Mouse (Mus musculus) Patski (cell line): Measurements from ENCODE around the gene Nek8. TPM values are rescaled to one million over a fixed set of nuclear protein-coding genes. Genes with fewer than 3 reads are reported as not detected.

Experiments used
- ATAC-seq: fragments of 100-300 bp; one replicate; pipeline ENCODE4 v1.8.0; 2021
- CTCF ChIA-PET: fragments of 350-600 bp; sonication (Branson Sonifier 250); formaldehyde crosslinking; loops from one replicate; lab custom pipeline; 2022; ENCODE audit warnings: inconsistent platforms; lab: Charles Lee
- POLR2A ChIA-PET: fragments of 350-600 bp; sonication (Branson Sonifier 250); formaldehyde crosslinking; loops from one replicate; lab custom pipeline; 2022; ENCODE audit warnings: antibody characterized with exemption, inconsistent platforms; lab: Charles Lee
- DNase-seq: peaks from one replicate; pipeline ENCODE4 v3.0.0-alpha.2; 2011; ENCODE audit warnings: low read depth, low spot score
- H3K27me3 ChIP-seq: fragments of 371-371 bp; one replicate; pipeline ENCODE4 v1.5.1; 2021
- CTCF ChIP-seq: fragments of 100-300 bp; IDR thresholded peaks from one replicate; pipeline ENCODE4 v1.5.1; 2021
- in situ Hi-C: fragments of 300-500 bp; cut with MboI; formaldehyde crosslinking; loops from 3 replicates; pipeline ENCODE4 v1.11.1; 2018; ENCODE audit warnings: low pct_unique_long_range_greater_than_20kb, mixed read lengths
- polyA plus RNA-seq: library from polyadenylated mRNA; unstranded; gene quantifications from one replicate; pipeline ENCODE4 v1.2.3, GENCODE M21; 2021

Nek8 gene
- polyA plus RNA-seq, 1 experiment from 2014 or later = 19.6 TPM

DNA sequence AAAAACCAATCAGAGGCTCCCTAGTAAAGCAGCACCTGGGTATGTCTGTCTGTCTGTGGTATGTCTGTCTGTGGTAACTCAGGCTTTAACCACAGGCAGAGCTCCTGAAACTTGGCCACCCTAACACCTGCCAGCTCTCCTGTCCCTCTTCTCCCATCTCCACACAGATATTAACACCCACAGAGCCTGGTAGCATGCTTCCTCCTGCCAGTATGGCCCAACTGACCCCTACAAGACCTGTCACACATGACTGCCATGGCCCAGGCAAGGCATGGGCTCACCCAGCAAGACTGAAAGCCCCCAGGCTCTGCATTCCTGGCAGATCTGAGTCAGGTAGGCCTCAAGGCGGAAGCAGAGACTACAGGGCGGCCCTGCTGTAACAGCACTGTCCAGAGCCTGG lies 13.4 kb downstream of the Nek8 start:
- CTCF ChIA-PET = interaction anchor here (2.0 kb wide), 1 partner anchor 13 kb away, joined by 9 read pairs; the partner anchor contains the start of genes Nek8 and Tlcd1
- POLR2A ChIA-PET = interaction anchor here (0.7 to 4.8 kb wide), 5 partner anchors 8 to 118 kb away, joined by 3 to 50 read pairs (median 3); partner anchors contain the start of genes Nek8 and Tlcd1
- ATAC-seq (no peak), DNase-seq (no peak)
- H3K27me3 ChIP-seq = no peaks in the 10 kb centered on the region
- no peak for TF ChIP-seq CTCF
- in situ Hi-C loops = no loop called here

DNA sequence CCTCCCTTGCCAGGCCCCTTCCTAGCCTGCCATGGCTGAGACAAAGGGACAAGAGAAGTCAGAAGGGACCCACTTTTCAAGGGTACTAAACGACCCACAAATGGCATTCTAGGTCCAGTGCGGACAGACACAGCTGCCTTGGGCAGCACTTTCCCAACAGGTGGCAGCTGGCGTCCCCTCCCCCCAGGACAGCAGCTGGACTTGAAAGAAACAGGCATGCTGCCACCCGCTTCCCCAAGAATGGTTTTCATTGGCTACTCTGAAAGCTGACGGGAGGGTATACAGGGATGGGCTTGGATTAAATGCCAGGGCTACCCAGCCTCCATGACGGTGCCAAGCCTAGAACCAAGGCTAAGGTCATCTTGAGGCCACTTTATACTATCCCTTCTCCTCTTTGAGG lies 14.0 kb downstream of the Nek8 start:
- ATAC-seq (no peak), DNase-seq (no peak)
- no peaks in the 10 kb centered on the region for H3K27me3 ChIP-seq
- no peak for TF ChIP-seq CTCF
- ChIA-PET CTCF (no interaction called here), POLR2A (interaction anchor here (4.8 kb wide), 1 partner anchor 13 kb away, joined by 50 read pairs; the partner anchor contains the start of genes Nek8 and Tlcd1)
- in situ Hi-C loops = no loop called here

DNA sequence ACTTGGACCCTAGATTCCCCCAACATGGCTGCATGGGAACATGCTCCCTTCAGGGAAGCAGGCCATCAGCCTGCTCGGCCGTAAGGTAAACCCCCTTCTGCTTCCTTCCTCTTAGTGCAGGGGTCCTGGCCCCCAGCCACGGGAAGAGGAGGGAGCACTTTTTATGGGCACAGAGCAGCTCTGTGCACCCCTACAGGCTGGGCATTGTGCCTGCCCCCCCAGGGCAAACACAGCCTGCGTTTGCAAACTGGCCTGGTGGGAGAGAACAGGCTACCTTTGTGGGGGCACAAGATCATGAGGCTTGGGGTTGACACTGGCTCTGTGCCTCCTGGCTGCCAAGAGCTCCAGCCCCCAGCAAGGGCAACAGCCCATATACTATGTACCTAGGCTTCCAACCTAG lies 14.5 kb downstream of the Nek8 start:
- TF ChIP-seq CTCF = no peak
- CTCF ChIA-PET = interaction anchor here (1.1 kb wide), 1 partner anchor 16 kb away, joined by 3 read pairs; no protein-coding TSS in a partner anchor
- no peaks in the 10 kb centered on the region for H3K27me3 ChIP-seq
- in situ Hi-C loops = no loop called here
- DNase-seq = no peak
- no peak for ATAC-seq
- POLR2A ChIA-PET = interaction anchor here (0.7 to 4.8 kb wide), 2 partner anchors 14 to 104 kb away, joined by 3 to 50 read pairs; partner anchors contain the start of genes Nek8 and Tlcd1

DNA sequence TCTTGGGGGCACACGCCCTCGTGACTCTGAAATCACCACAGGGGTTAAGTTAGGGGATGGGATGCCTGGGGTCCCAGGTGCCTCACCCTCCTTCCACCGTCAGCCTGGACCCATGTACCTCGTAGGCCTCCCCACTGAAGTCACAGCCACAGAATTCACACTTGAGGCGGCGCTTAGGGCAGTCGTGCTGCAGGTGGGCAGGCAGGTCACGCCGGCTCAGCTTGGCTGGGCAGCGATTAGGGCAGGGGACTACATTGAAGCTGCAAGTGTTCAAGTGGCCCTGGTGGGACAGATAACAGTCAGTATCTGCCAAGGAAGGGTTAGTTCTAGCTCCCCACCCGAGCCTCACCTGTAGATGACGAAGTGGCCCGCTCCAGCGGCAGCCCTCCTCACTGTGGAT lies 15.3 kb downstream of the Nek8 start:
- no peak for ATAC-seq
- no peaks in the 10 kb centered on the region for H3K27me3 ChIP-seq
- POLR2A ChIA-PET = interaction anchor here (0.7 kb wide), 1 partner anchor 103 kb away, joined by 3 read pairs; no protein-coding TSS in a partner anchor
- no peak for DNase-seq
- CTCF ChIA-PET = interaction anchor here (1.1 kb wide), 1 partner anchor 17 kb away, joined by 3 read pairs; no protein-coding TSS in a partner anchor
- TF ChIP-seq CTCF = no peak
- in situ Hi-C loops = no loop called here

DNA sequence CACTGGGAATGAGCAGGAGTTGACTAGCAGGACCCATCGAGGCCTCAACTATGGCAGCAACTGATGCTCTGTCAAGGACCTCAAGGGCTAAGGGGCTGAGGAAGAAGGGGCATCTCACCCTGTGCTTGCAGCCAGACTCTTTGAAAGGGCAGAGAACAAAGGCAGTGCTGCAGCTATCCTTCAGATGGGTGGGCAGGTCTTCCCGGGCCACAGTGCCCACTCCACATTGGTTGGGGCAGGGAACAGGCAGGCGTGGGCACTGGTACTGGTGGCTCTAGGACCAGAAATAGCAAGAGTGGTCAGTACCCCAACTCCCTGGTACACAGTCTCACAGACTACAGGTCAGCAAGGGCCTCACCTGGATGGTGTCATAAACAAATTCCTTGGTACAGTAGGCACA lies 15.8 kb downstream of the Nek8 start:
- POLR2A ChIA-PET = interaction anchor here (1.1 kb wide), 1 partner anchor 16 kb away, joined by 3 read pairs; the partner anchor contains the start of genes Nek8 and Tlcd1
- DNase-seq (no peak), ATAC-seq (no peak)
- in situ Hi-C loops = no loop called here
- CTCF ChIA-PET = interaction anchor here (1.2 kb wide), 1 partner anchor 17 kb away, joined by 3 read pairs; no protein-coding TSS in a partner anchor
- no peaks in the 10 kb centered on the region for H3K27me3 ChIP-seq
- TF ChIP-seq CTCF = no peak

DNA sequence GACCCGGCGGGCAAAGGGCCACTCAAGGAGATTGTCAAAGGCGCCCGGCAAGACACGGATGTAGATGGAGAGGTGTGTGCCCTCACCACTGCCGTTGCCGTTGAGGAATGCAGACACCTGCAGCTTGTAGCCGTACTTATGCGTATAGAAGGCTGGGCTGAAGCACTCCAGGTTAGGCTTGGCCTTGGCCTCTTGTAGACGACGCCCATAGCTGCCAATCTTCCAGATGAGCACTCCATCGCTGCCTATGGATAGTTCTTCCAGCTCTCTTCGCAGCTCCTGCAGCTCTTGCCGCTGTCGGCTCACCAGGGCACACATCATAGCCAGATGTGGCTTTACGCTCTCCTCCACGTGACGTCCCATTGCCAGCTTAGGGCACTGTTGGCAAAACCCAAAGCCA lies 16.3 kb downstream of the Nek8 start:
- no peak for DNase-seq
- no peak for ATAC-seq

DNA sequence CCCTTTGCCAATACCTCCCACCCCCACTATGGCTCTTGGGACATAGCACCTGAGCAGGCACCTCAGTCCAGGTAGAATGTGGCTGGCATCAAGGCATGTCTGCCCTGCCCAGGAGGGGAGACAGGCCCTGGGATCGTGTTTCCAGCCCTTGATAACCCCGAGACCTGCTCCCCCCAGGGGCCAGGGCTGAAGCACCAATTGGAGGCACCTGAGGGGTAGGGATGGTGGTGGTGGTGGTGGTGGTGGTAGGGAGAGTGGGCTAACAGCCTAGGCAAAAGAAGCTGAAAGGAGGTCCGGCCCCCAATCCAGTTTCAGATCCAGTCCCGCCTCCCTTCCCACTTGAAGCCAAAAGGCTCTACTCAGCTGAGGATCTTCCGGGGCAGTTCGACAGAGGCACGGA lies 16.9 kb downstream of the Nek8 start:
- ChIA-PET CTCF (interaction anchor here (1.0 to 1.6 kb wide), 4 partner anchors 12 to 37 kb away, joined by 3 to 5 read pairs (median 3); no protein-coding TSS in a partner anchor), POLR2A (interaction anchor here (0.9 to 1.9 kb wide), 3 partner anchors 13 to 25 kb away, joined by 3 to 6 read pairs (median 3); partner anchors contain the start of genes Nek8 and Tlcd1)
- no peaks in the 10 kb centered on the region for H3K27me3 ChIP-seq
- no peak for TF ChIP-seq CTCF
- no peak for ATAC-seq
- DNase-seq = no peak
- in situ Hi-C loops = loop anchor here (5.0 kb wide), 1 partner anchor 102 kb away; no protein-coding TSS in a partner anchor

More for the DNA sequence above, 16.3 kb downstream of the Nek8 start:
- ChIA-PET POLR2A (interaction anchor here (1.1 to 1.9 kb wide), 2 partner anchors 12 to 17 kb away, joined by 3 to 6 read pairs; partner anchors contain the start of genes Nek8 and Tlcd1), CTCF (interaction anchor here (1.2 kb wide), 1 partner anchor 18 kb away, joined by 3 read pairs; no protein-coding TSS in a partner anchor)
- H3K27me3 ChIP-seq = no peaks in the 10 kb centered on the region
- in situ Hi-C loops = no loop called here
- TF ChIP-seq CTCF = no peak

DNA sequence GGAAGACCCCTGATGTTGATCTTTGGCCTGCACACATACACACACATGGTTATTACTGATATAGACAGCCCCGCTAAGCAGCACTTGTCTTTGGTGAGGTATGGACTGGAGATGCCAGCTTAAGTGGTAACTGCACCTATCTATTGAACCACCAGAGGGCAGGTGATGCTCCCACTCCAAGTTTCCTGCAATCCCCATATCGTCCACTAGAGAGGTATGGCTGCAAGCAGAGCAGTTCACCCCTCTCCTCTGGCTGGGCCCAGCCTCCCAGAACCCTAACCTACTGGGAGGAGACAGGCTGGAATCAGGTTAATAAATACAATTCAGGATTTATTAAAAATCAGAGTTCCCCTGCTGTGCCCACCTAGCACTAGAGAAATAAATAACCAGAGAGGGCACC lies 17.4 kb downstream of the Nek8 start:
- no peak for DNase-seq
- CTCF ChIA-PET = interaction anchor here (1.0 to 1.8 kb wide), 6 partner anchors 12 to 36 kb away, joined by 3 to 8 read pairs (median 4); no protein-coding TSS in a partner anchor
- H3K27me3 ChIP-seq = no peaks in the 10 kb centered on the region
- TF ChIP-seq CTCF = no peak
- in situ Hi-C loops = loop anchor here (5.0 kb wide), 1 partner anchor 102 kb away; no protein-coding TSS in a partner anchor
- POLR2A ChIA-PET = interaction anchor here (0.9 to 1.9 kb wide), 3 partner anchors 13 to 25 kb away, joined by 3 to 6 read pairs (median 5); no protein-coding TSS in a partner anchor
- ATAC-seq = peak; percentile 32

DNA sequence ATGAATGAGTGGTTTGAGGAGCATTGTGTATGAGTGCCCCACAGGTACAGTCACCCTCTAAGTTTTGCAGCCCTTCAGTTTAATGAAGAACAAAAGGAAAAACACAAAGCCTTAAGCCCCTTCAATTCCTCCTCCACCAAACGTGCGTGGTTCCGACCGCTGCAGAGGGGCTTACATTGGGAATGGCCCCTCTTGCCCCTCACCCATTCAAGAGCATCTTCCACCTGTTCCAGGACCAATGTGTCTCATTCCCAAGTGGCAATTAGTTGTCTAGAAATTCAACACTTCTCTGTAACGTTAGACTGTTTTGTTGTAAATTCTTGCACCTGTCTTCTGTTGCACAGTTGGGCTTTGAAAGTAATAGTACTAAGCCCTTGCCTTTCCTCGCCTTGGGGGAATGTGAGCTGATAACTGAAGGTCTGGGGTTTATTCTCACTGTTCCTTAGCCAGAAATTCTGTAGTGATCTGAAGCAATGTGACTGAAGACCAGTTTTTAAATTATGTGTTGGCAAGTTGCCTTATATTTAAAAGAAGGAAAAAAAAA lies 20.2 kb downstream of the Nek8 start:
- no peak for TF ChIP-seq CTCF
- CTCF ChIA-PET = no interaction called here
- POLR2A ChIA-PET = interaction anchor here (0.7 kb wide), 1 partner anchor 23 kb away, joined by 3 read pairs; no protein-coding TSS in a partner anchor
- in situ Hi-C loops = loop anchor here (5.0 kb wide), 1 partner anchor 99 kb away; no protein-coding TSS in a partner anchor
- DNase-seq = no peak
- H3K27me3 ChIP-seq = no peaks in the 10 kb centered on the region
- no peak for ATAC-seq

DNA sequence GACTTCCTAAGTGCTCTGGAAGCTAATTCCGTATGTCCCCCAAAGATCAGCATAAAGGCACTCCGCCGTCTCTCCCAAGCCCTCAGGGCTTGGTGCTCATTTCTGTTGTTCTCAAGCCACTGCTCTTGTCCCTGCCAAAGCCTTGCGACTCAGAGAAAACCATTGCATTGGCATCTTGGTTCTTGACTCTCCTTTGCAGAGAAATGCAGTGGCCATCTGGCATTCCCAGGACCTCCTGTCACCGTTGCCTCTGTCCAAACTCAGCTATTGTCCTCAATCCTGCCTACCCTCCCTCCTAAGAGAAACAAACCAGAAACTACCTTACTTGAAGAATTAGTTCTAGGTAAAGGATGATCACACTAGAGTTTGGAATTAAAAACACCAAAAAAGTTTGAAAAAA lies 20.8 kb downstream of the Nek8 start:
- TF ChIP-seq CTCF = no peak
- DNase-seq (no peak), ATAC-seq (no peak)
- in situ Hi-C loops = loop anchor here (5.0 kb wide), 1 partner anchor 98 kb away; no protein-coding TSS in a partner anchor
- CTCF ChIA-PET = no interaction called here
- H3K27me3 ChIP-seq = no peaks in the 10 kb centered on the region
- POLR2A ChIA-PET = no interaction called here
